Mouse (Mus musculus) thymus, adult 2 months (tissue): ENCODE data around the gene Lca5.

Source experiments
- CTCF ChIP-seq: fragments of 200-500 bp; IDR thresholded peaks from 2 replicates; pipeline ENCODE4 v1.5.1; 2012; ENCODE audit warnings: mild to moderate bottlenecking, control low read depth, low read length, moderate library complexity, borderline replicate concordance; ENCODE audit not compliant: control insufficient read depth, poor library complexity, insufficient read depth; ENCODE audit errors: extremely low read depth
- POLR2A ChIP-seq: fragments of 200-500 bp; IDR thresholded peaks from 2 replicates; pipeline ENCODE4 v1.6.1; 2012; ENCODE audit warnings: mild to moderate bottlenecking, low read length, control low read depth, moderate library complexity; ENCODE audit not compliant: control insufficient read depth, poor library complexity, insufficient read depth; ENCODE audit errors: extremely low read depth

DNA sequence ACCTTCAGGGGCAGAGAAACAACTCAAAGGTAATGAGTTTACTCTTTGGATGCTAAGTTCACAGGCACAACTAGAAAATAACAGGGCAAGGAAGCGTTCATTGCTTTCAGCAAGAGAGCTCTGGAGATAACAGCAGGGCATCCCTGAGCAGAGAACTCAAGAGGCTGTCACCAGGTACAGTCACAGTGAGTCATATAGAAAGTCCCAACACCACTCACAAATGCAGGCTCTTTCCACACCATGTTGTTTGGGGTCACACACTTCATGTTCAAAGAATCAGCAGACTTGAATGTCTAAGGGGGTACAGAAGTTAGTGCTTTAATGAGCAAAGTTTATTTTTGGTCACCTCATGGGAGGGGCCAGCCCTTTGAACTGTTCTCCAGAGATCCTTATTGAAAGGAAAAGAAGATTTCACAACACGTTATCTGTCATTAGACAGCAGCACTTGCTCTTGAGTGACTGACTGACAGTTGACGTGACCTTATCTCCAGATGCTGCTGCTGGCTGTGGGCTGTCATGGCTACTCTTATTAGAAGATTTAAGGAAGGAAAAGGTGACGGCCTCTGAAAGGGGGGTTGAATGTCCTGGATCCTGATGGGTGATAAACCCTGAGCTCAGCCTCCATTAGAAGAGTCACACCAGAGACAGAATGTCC, 65.3 kb downstream of the Lca5 start:
- TF ChIP-seq CTCF (no peak), POLR2A (no peak)
